Mouse (Mus musculus) embryonic facial prominence, embryonic 13.5 days (tissue): Measurements from ENCODE around the gene Arvcf. TPM values are rescaled to one million over a fixed set of nuclear protein-coding genes. Genes with fewer than 3 reads are reported as not detected.

Experiments used
- ATAC-seq: fragments of 200-750 bp; cut with Nextera tagmentation; 2 replicates; pipeline ENCODE4 v1.8.0; 2017; ENCODE audit warnings: low read depth; ENCODE audit not compliant: insufficient number of reproducible peaks, insufficient read depth, low FRiP score, low TSS enrichment
- H3K27ac ChIP-seq: fragments of 300-500 bp; sonication (generic); 2 replicates; pipeline ENCODE4 v1.5.1; 2015; ENCODE audit warnings: moderate library complexity, mild to moderate bottlenecking, inconsistent platforms
- H3K27me3 ChIP-seq: fragments of 300-500 bp; sonication (generic); 2 replicates; pipeline ENCODE4 v1.6.1; 2015; ENCODE audit warnings: mild to moderate bottlenecking, inconsistent platforms
- H3K36me3 ChIP-seq: fragments of 300-500 bp; sonication (generic); 2 replicates; pipeline ENCODE4 v1.6.1; 2015; ENCODE audit warnings: mild to moderate bottlenecking, inconsistent platforms
- H3K4me1 ChIP-seq: fragments of 300-500 bp; sonication (generic); 2 replicates; pipeline ENCODE4 v1.6.1; 2015; ENCODE audit warnings: inconsistent platforms
- H3K4me2 ChIP-seq: fragments of 300-500 bp; sonication (generic); 2 replicates; pipeline ENCODE4 v1.6.1; 2015; ENCODE audit warnings: moderate library complexity, mild to moderate bottlenecking, inconsistent platforms
- H3K4me3 ChIP-seq: fragments of 300-500 bp; sonication (generic); 2 replicates; pipeline ENCODE4 v1.5.1; 2015; ENCODE audit warnings: mild to moderate bottlenecking, inconsistent platforms
- H3K9ac ChIP-seq: fragments of 300-500 bp; sonication (generic); 2 replicates; pipeline ENCODE4 v1.6.1; 2015; ENCODE audit warnings: mild to moderate bottlenecking, inconsistent platforms
- H3K9me3 ChIP-seq: fragments of 300-500 bp; sonication (generic); 2 replicates; pipeline ENCODE4 v1.6.1; 2016; ENCODE audit warnings: inconsistent platforms
- WGBS: fragments of 180-500 bp; shearing (Covaris S2); methylation state at CpG from one replicate; pipeline ENCODE4 v1.1.7; 2015; ENCODE audit warnings: mixed read lengths; 5-methylcytosine and 5-hydroxymethylcytosine counted together
- microRNA counts: library from miRNA; unstranded; fragments of <30 nt; microRNA quantifications from one replicate; lab custom pipeline; 2016
- microRNA-seq: library from miRNA; unstranded; fragments of <30 nt; microRNA quantifications from one replicate; pipeline ENCODE4, GENCODE M21; 2016
- polyA plus RNA-seq: library from polyadenylated mRNA; unstranded; fragments of >200 nt; fragmentation: Nextera tagmentation; extraction: Ambion mirVana; gene quantifications from 2 replicates; pipeline ENCODE4 v1.2.1, GENCODE M21; 2015

Arvcf gene
- polyA plus RNA-seq, 1 experiment from 2014 or later = 30.8 TPM

- H3K27ac ChIP-seq = peak overlapping the region; percentile 17; the same call in 1 of the 2 replicates
- H3K4me3 ChIP-seq = no peak overlapping the region
- WGBS = 58% methylated on average over 6 of the region's 6 CpGs
- ATAC-seq = no peak
- no peaks in the 10 kb centered on the region for H3K27me3 ChIP-seq
- H3K36me3 ChIP-seq = 0 out of 2 replicates have a peak, but pooled peaks cover 4% of the 10 kb centered on the region
- no peak overlapping the region for H3K4me2 ChIP-seq
- H3K9ac ChIP-seq = peak overlapping the region; percentile 47; the same call in 1 of the 2 replicates
- H3K4me1 ChIP-seq = peaks cover 32% of the 10 kb centered on the region
- no peaks in the 10 kb centered on the region for H3K9me3 ChIP-seq
Measured at GRCm38 (mm10) chr16:18448104-18448503, 100.1 kb downstream of the Arvcf start.

GRCm38 (mm10) chr16:18449005-18449404, 101.0 kb downstream of the Arvcf start:
- no peak overlapping the region for H3K27ac ChIP-seq
- no peak overlapping the region for H3K9ac ChIP-seq
- 94% methylated on average over 4 of the region's 4 CpGs for WGBS
- no peak overlapping the region for H3K4me3 ChIP-seq
- no peaks in the 10 kb centered on the region for H3K9me3 ChIP-seq
- H3K4me2 ChIP-seq = no peak overlapping the region
- peaks cover 32% of the 10 kb centered on the region for H3K4me1 ChIP-seq
- no peaks in the 10 kb centered on the region for H3K27me3 ChIP-seq
- H3K36me3 ChIP-seq = 0 out of 2 replicates have a peak, but pooled peaks cover 4% of the 10 kb centered on the region
- no peak for ATAC-seq

DNA sequence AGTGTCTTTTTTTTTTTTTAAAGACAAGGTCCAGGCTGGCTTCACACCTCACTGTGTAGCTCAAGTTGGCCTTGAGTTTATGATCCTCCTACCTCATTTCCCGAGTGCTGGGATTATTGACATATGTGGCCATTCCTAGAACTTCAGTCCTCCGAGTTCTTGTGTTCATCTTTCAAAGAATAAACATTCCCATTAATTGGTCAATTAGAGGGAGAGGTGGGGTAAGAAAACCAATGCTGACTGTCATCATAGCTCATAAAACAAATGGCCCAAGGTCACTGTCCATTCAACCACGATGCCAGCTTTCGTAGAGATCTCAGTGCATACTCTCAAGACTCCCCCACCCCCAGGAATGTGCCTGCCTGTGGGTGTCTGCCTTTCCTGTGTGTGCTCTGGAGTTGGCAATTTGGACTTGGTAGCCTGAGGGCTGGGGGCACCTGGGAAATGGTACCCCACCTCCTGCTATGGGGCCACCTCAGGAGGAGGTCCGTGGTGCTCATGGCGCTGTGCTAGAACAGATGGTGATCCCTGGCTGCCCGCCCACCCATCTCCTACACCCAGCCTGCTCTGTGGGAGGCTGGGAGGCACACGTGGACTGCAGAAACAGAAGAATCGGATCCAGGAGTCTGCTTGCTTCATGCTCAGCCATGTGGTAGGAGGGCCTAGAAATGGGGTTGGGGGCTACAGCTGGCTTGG, 103.7 kb downstream of the Arvcf start:
- H3K27ac ChIP-seq = 0 out of 2 replicates have a peak overlapping the region, but pooled peaks have one; percentile 1
- H3K27me3 ChIP-seq = no peaks in the 10 kb centered on the region
- H3K36me3 ChIP-seq = peaks cover 4% of the 10 kb centered on the region; the same call in 1 of the 2 replicates
- peaks cover 32% of the 10 kb centered on the region for H3K4me1 ChIP-seq
- no peak overlapping the region for H3K9ac ChIP-seq
- no peak overlapping the region for H3K4me3 ChIP-seq
- WGBS = 36% methylated on average over 9 of the region's 9 CpGs
- H3K9me3 ChIP-seq = no peaks in the 10 kb centered on the region
- ATAC-seq = no peak
- 0 out of 2 replicates have a peak overlapping the region, but pooled peaks have one; percentile 3 for H3K4me2 ChIP-seq

GRCm38 (mm10) chr16:18452361-18452862, 104.4 kb downstream of the Arvcf start:
- no peaks in the 10 kb centered on the region for H3K9me3 ChIP-seq
- H3K4me2 ChIP-seq = no peak overlapping the region
- no peak overlapping the region for H3K27ac ChIP-seq
- H3K4me3 ChIP-seq = no peak overlapping the region
- no peak for ATAC-seq
- H3K9ac ChIP-seq = no peak overlapping the region
- H3K36me3 ChIP-seq = peaks cover 9% of the 10 kb centered on the region; the same call in 1 of the 2 replicates
- H3K27me3 ChIP-seq = peaks cover 4% of the 10 kb centered on the region; the same call in 1 of the 2 replicates
- peaks cover 30% of the 10 kb centered on the region for H3K4me1 ChIP-seq
- WGBS = 68% methylated on average over 8 of the region's 8 CpGs

GRCm38 (mm10) chr16:18453846-18454245, 105.9 kb downstream of the Arvcf start:
- ATAC-seq = no peak
- no peaks in the 10 kb centered on the region for H3K9me3 ChIP-seq
- no peak overlapping the region for H3K4me3 ChIP-seq
- no peak overlapping the region for H3K27ac ChIP-seq
- peaks cover 9% of the 10 kb centered on the region; the same call in 1 of the 2 replicates for H3K36me3 ChIP-seq
- no peak overlapping the region for H3K4me2 ChIP-seq
- peaks cover 24% of the 10 kb centered on the region for H3K4me1 ChIP-seq
- H3K27me3 ChIP-seq = peaks cover 4% of the 10 kb centered on the region; the same call in 1 of the 2 replicates
- 31% methylated on average over 5 of the region's 5 CpGs for WGBS
- no peak overlapping the region for H3K9ac ChIP-seq

DNA sequence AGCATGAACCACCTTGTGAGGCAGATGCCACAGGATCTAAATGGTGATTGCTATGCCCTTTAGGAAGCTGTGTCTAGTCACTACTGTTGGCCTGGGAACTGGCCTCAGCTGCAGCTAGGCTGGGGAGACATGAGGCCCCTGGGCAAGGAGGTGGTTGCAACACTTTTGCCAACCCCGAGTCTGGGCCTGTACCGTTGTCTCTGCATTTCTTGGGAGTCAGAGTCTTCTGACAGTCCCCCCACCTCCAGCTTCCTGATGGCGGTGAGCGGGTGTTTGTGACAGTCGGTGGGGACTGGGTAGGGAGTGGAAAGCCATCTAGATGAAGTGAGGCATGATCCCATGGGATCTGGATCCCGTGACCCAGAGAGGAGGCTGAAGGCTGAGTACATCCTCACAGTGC, 107.4 kb downstream of the Arvcf start:
- no peak overlapping the region for H3K4me3 ChIP-seq
- no peak for ATAC-seq
- H3K36me3 ChIP-seq = peaks cover 9% of the 10 kb centered on the region; the same call in 1 of the 2 replicates
- no peak overlapping the region for H3K27ac ChIP-seq
- 75% methylated on average over 6 of the region's 6 CpGs for WGBS
- H3K27me3 ChIP-seq = peaks cover 7% of the 10 kb centered on the region; the same call in 1 of the 2 replicates
- H3K9ac ChIP-seq = no peak overlapping the region
- H3K4me2 ChIP-seq = no peak overlapping the region
- no peaks in the 10 kb centered on the region for H3K9me3 ChIP-seq
- peaks cover 37% of the 10 kb centered on the region for H3K4me1 ChIP-seq

MicroRNAs within 50 kb of the gene (microRNA counts, 519-probe panel; counts per million panel counts)
- 3,178 counts per million, percentile 74 among the panel's probes with 10 or more counts for microRNA mmu-miR-185 (lab: Ali Mortazavi, UCI)

Small RNA genes within 50 kb of the gene (microRNA-seq; reads per million reads assigned to microRNA genes)
- gene Gm26219 (not detected), gene Mir185 (236 reads per million, percentile 64 among the genes with 10 or more reads in this experiment)

Other genes starting within 250 kb of the Arvcf start
- 5.6 and 6.3 TPM in 2 replicates for gene Rtn4r, start 220.5 kb upstream of the Arvcf start, polyA plus RNA-seq
- not detected in 2 replicates for gene Ccdc188, start 130.3 kb upstream of the Arvcf start, polyA plus RNA-seq
- gene Zdhhc8, start 113.0 kb upstream of the Arvcf start, polyA plus RNA-seq = 13.9 and 18.1 TPM in 2 replicates
- gene Trmt2a, start 99.5 kb upstream of the Arvcf start, polyA plus RNA-seq = 110 and 112 TPM in 2 replicates
- 608 and 686 TPM in 2 replicates for gene Ranbp1, start 99.5 kb upstream of the Arvcf start, polyA plus RNA-seq
- 0.59 and 3.0 TPM in 2 replicates for gene Gm49776, start 89.9 kb upstream of the Arvcf start, polyA plus RNA-seq
- gene Dgcr8, start 58.9 kb upstream of the Arvcf start, polyA plus RNA-seq = 38.6 and 39.9 TPM in 2 replicates
- gene Tango2, start 79 bp upstream of the Arvcf start, polyA plus RNA-seq = 27.6 and 30.6 TPM in 2 replicates
- 14.9 and 17.7 TPM in 2 replicates for gene Txnrd2, start 78.2 kb downstream of the Arvcf start, polyA plus RNA-seq
- gene Comt, start 78.7 kb downstream of the Arvcf start, polyA plus RNA-seq = 73.9 and 78.8 TPM in 2 replicates
- gene Gnb1l, start 150.5 kb downstream of the Arvcf start, polyA plus RNA-seq = 19.7 and 20.3 TPM in 2 replicates
- 5.4 and 5.5 TPM in 2 replicates for gene Rtl10, start 150.7 kb downstream of the Arvcf start, polyA plus RNA-seq
- 7.9 and 8.3 TPM in 2 replicates for gene Tbx1, start 242.5 kb downstream of the Arvcf start, polyA plus RNA-seq